Mouse (Mus musculus) neutrophil, adult 5-6 weeks (primary cell): Measurements from ENCODE around the gene Ngf. TPM values are rescaled to one million over a fixed set of nuclear protein-coding genes. Genes with fewer than 3 reads are reported as not detected.

ENCODE experiments used
- ATAC-seq: fragments of 151-379, 151-347 bp; 2 replicates; pipeline ENCODE4 v1.8.0; 2017; ENCODE audit warnings: mild to moderate bottlenecking, moderate TSS enrichment; ENCODE audit not compliant: insufficient number of reproducible peaks, poor library complexity, low FRiP score, severe bottlenecking; ENCODE audit errors: extremely low read depth
- total RNA-seq: library from RNA; stranded (forward); fragments of 200-1000 nt; gene quantifications from 2 replicates; pipeline ENCODE4 v1.2.3, GENCODE M21; 2017

The Ngf gene
- not detected in 2 replicates for total RNA-seq

- ATAC-seq: no peak
Observed at GRCm38 (mm10) chr3:102469713-102470448, at the start of gene Ngf. TSS of gene Ngf (plus strand) at chr3:102469919.

DNA sequence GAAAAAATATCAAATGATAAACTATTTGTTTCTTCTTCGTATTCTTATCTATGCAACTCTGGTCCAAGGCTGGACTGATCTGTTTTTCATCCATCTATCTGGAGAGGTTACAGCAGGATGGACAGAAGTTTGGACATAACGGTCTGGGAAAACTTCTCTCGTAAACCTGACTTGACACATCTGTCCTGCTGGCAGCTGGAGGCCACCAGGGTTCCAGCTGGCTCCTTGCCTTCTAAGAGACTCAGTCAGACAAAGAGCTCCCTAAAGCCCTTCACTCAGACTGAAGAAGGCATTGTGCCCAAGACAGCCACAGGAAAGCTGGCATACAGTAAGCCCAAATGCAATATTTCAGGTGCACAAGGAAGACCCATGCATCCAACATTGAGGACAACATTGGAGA, 24.2 kb upstream of the Ngf start:
- ATAC-seq: no peak

GRCm38 (mm10) chr3:102446691-102447090, 23.0 kb upstream of the Ngf start:
- no peak for ATAC-seq

- ATAC-seq: no peak
Observed at GRCm38 (mm10) chr3:102454566-102454965, 15.2 kb upstream of the Ngf start.

GRCm38 (mm10) chr3:102460528-102460927, 9.2 kb upstream of the Ngf start:
- ATAC-seq: no peak

DNA sequence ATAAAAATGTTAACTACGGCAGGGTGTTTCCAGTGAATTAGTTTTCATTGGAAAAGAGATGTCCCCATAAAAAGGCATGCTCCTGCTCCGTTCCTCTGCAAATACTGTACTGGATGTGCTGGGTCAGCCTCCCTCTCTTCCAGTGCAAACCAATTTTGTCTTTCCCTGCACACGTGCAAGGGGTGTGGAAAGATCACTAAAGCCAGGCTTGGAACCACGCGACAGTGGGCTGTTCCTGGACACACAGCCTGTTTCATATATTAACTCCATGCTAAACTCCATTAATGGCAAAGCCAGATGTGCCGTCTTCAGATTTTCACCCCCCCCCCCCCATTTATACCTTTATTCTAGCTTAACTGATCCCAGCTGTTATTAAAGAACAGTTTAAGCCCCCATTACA, 8.7 kb upstream of the Ngf start:
- ATAC-seq: no peak

DNA sequence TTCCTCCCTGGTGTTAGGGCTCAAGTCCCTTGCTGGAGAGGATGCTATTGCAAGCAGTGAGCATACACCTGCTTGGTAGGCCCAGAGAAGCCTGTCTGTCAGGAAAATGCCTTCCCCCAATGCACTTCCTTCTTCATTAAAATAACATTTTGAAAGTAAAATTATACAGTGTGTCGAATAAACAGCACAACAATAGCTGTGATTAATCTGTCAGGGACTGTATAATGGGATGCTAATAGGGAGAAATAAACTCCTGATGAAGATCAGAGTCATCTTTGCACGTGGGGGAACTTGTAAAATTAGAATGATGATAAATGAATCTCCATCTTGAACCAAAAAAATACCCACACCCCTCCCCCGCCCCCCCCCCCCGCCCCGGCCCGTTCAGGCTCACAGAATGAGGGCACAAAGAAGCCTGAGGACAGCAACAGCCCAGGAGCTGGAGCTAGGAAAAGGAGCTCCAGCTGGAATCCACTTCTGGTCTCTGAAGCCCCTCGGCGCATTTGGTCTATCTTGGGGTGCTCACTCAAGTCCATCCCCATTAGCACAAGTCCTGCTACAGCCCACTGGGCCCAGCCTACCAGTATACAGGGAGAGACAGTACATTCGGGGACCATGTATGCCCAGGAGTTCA, 6.9 kb upstream of the Ngf start:
- ATAC-seq: no peak

GRCm38 (mm10) chr3:102463339-102463738, 6.4 kb upstream of the Ngf start:
- ATAC-seq: no peak

GRCm38 (mm10) chr3:102466587-102466986, 3.1 kb upstream of the Ngf start:
- no peak for ATAC-seq

- no peak for ATAC-seq
Observed at GRCm38 (mm10) chr3:102467121-102467520, 2.6 kb upstream of the Ngf start.

GRCm38 (mm10) chr3:102471251-102471650, 1.5 kb downstream of the Ngf start:
- no peak for ATAC-seq

DNA sequence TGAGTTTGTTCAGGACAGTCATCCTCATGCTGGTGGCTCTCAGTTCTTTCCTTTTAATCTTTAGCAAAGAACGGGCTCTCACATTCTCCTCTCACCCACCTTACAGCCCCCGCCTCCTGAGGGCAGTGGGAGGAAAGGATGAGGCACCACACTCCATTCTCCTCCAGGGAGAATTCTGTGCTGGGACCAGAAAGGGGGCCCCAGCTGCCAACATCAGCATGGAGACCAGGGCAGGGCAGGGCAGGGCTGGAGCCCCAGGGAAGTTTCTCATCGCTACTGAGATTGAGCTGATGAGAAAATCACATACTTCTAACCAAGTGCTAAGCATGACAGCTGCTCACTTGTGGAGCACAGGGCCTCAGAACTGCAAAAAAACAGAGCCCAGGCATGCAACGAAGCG, 2.1 kb downstream of the Ngf start:
- ATAC-seq: no peak

- ATAC-seq: no peak
Observed at GRCm38 (mm10) chr3:102474275-102475155, 4.8 kb downstream of the Ngf start.

DNA sequence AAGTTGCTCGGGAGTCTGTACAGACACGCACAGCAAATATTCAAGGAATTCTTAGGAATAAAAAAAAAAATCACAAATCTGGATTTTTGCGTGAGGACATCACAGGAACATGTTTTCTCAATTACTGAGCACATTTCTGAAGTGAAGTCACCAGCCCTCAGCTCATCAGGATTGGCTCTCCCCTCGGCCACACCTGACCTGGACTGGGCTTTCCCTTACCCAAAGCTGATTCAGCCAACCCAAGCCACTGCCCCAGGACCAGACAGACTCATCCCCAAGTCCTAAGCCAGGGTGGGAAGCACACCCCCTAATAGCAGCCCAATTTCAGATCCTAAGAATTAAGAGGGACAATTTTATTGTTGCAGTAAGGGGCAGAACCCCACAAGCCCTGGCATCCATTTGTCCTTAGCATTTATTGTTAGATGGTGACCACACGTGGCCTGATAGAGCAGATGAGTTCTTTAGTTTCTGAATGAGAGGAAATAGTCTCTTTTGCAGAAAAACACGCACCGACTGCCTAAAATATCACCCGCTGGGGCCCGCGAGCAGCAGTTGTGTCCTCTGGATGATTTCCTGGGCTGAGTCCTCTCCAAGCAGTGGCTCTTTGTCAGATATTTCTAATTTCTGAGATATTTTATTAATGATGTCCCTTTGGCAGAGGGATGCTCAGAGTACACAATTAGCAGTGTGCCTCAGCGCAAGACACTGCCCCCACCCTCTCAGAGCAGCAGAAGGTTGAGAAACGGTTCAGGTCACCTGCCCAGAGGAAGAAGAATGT, 8.4 kb downstream of the Ngf start:
- ATAC-seq: no peak

- ATAC-seq: no peak
Observed at GRCm38 (mm10) chr3:102490393-102491123, 20.8 kb downstream of the Ngf start.

DNA sequence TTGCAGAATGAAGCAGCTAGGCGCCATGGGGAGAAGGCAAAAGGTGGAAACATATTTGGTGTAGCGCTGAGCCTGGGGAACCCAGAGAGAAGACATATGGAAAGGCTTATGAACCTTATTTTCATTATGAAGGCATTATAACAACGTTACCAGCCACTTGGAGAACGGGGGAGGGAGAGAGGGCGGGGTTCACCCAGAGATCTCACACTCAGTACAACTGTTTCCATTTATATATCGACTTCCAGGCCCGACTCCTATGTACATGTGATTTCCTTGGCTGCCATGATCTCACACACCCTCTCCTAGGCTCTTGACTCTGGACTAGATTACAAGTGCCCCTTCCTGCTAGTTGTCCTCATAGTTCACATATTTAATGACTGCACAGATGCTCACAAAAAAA, 28.4 kb downstream of the Ngf start:
- no peak for ATAC-seq

- ATAC-seq: no peak
Observed at GRCm38 (mm10) chr3:102498931-102499330, 29.2 kb downstream of the Ngf start.

- ATAC-seq: no peak
Observed at GRCm38 (mm10) chr3:102500031-102500430, 30.3 kb downstream of the Ngf start.
